Mouse (Mus musculus): ENCODE data around the gene Slc8a1. TPM values are rescaled to one million over a fixed set of nuclear protein-coding genes. Genes with fewer than 3 reads are reported as not detected.

Slc8a1 gene
- 0.54 to 1.1 TPM (median 0.98 TPM) in 4 replicates for total RNA-seq (2023; ENCODE audit: inconsistent age)

GRCm38 (mm10) chr17:81738311-81738755, at the start of gene Slc8a1:
Gene Slc8a1 (minus strand): TSS chr17:81738377.

DNA sequence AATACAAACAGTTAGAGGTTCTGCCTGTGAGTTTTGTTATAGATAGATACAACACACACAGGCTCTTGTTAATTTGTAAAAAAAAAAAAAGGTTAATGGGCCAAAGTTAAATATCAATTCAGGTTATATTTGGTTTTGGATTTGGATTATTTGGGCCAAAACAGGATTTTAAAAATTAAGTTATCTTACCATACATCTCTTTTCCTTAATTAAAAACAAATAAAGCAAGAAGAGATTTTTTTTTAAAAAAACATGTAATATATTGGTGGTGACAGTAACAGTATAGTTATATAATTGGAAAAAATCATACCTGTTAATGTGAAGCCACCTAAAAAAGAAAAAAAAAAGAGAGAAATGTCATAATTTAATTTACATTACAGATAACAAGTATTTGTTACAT, 296.7 kb downstream of the Slc8a1 start, which contains the start of gene Gm11096:
Gene Gm11096 (plus strand): TSS at position 301 of the 400 bp plus-strand sequence.

Data from B cell, adult (primary cell).